Mouse (Mus musculus): ENCODE results near the gene Mical3.

GRCm38 (mm10) chr6:121048696-121049095 is 82.1 kb downstream of the Mical3 start:
- TF ChIP-seq CTCF (IDR thresholded peaks at IDR 0.05; ENCODE audit: borderline replicate concordance, extremely low read depth, insufficient read depth, insufficient read length) (no peak), POLR2A (IDR thresholded peaks at IDR 0.05; ENCODE audit: borderline replicate concordance, extremely low read depth, insufficient read depth, insufficient read length, poor library complexity, severe bottlenecking) (no peak)

Measured in brain, embryonic 14.5 days (tissue).